Mouse (Mus musculus) E14TG2a.4 (cell line): ENCODE data around the gene Ptprn2.

ENCODE experiments used
- CTCF ChIP-seq: conservative IDR thresholded peaks from 2 replicates; pipeline ENCODE4 v1.5.1; 2014; ENCODE audit warnings: low read length
- NANOG ChIP-seq: IDR thresholded peaks from 2 replicates; pipeline ENCODE4 v1.6.1; 2014; ENCODE audit warnings: borderline replicate concordance, low read length, mixed read lengths
- POU5F1 ChIP-seq: IDR thresholded peaks from 2 replicates; pipeline ENCODE4 v1.6.1; 2014; ENCODE audit warnings: low read length, borderline replicate concordance

DNA sequence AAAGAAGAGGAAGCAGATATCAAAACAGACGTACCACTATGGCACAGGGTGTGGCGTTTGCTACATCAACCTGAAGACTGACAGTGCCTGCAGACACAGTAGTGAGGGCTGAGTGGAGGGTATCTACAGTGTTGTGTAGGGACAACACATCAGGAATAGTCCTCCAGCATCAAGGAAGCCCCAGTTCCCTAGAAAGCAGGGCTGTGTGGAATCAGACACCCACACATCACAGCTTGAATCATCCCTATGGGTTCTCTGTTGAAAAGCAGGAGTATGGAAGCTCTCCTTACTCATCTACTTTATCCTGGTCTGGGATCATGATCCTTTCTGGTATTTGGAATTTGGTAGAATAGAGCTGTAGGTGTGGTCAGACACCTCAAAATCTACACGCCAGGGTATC is 287.8 kb downstream of the Ptprn2 start:
- TF ChIP-seq CTCF (no peak), NANOG (no peak), POU5F1 (no peak)
